Mouse (Mus musculus) megakaryocyte, embryonic 14.5 days (primary cell): ENCODE measurements around the gene Cntfr.

ENCODE experiments used
- FLI1 ChIP-seq: IDR thresholded peaks from 2 replicates; pipeline ENCODE4 v1.6.1; 2012; ENCODE audit warnings: low read length, inconsistent platforms, mixed read lengths
- GATA1 ChIP-seq: IDR thresholded peaks from 3 replicates; pipeline ENCODE4 v1.6.1; 2012; ENCODE audit warnings: mixed read lengths, low read length, inconsistent platforms, borderline replicate concordance

GRCm38 (mm10) chr4:41639913-41640507, 56.9 kb downstream of the Cntfr start, which contains the start of gene Enho:
- TF ChIP-seq GATA1 (no peak), FLI1 (no peak)
